Mouse (Mus musculus) layer of hippocampus, adult 8-10 months (tissue): ENCODE results near the gene Cbfa2t3. TPM values are rescaled to one million over a fixed set of nuclear protein-coding genes. Genes with fewer than 3 reads are reported as not detected.

Experiments
- DNase-seq, 2 experiments: peaks; one replicate each; pipeline ENCODE4 v3.0.0; 2022; ENCODE audit warnings: low spot score in 2 of 2
- total RNA-seq, 4 experiments: library from RNA; stranded (reverse); gene quantifications; 2 replicates each; pipeline ENCODE4 v1.2.4; 2022

Cbfa2t3 gene
- total RNA-seq, 4 experiments from 2014 or later = 30.0 to 39.0 (median 37.0) TPM

DNA sequence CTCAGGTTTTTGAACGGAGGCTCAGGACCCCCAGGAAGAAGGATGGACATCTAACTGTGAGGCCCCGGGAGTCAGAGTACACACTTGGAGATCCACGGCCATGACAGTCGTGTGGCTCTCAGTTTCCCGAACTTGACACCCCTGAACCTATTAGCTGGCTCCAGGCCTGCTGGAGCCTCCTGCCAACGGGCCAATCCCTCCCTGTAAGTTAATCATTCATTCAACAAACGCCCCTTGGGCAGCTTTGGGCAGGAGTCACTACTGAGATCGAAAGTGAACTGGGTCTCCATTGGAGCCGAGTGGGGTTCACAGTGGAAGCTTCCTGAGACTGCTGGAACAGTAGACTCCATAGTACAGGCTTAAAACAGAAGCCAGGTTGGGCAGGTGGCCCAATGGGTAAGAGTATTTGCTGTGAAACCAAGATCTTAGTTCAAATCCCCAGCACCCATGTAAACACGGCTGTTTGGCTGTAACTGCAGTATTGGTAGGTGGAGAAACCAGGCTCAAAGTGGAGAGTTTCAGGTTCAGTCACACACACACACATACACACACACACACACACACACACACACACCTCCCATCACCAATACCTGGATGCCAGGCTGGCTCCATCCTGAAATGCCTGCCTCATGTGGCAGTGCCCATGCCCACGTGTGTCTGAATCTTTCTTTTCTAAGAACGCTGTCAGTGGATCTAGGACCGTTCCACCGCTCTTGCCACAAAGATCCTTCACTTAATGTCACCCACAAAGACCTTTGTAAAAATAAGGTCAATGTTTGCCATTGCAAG lies 20.0 kb upstream of the Cbfa2t3 start:
- DNase-seq = no peak

DNA sequence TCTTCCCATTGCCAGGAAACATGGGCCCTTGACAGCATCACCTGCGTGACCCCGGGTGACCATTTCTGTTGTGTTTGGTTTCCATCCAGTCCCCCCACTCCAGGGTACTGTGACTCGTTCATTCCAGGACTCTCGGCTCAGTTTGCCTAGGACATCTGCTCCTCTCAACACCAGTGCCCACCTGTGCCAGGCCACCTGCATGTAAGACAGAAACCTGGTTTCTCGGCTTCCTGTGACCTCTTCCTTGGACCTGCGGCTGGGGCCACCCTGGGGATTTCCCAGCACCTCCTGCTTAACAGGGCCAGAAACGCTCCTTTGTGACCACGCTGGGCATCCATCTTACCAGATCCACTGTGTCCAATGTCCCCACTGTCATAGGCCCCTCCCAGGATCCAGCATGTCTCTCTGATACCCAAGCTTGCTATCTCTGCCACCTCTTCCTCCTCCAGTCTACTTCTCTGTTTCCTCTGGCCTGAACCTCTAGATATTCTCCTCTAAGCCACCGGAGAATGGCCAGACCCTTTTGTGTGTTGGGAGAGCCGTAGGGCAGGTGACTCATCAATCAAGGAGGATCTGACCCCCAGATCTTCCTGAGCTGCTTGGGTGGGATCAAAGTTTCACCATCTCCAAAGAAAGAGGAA lies 19.1 kb upstream of the Cbfa2t3 start:
- no peak for DNase-seq

DNA sequence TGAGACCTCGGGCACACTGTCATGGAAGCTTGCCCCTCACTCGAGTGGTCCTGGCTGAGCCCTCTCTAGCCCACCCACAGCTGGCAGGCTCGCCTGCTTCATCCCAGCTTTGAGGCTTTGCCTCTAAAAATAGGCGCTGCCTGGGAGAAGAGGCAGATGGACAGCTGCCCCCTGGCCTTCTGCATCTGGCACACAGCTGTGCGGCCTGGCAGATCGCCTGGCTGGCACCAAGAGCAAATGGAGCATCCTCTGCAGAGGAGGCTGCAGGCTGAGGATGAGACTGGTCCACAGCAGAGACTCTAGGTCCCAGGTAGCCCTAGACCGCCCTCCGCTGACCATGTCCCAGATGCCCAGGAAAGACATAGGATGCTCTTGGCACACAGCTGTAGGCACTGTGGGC lies 17.7 kb upstream of the Cbfa2t3 start:
- DNase-seq = no peak

DNA sequence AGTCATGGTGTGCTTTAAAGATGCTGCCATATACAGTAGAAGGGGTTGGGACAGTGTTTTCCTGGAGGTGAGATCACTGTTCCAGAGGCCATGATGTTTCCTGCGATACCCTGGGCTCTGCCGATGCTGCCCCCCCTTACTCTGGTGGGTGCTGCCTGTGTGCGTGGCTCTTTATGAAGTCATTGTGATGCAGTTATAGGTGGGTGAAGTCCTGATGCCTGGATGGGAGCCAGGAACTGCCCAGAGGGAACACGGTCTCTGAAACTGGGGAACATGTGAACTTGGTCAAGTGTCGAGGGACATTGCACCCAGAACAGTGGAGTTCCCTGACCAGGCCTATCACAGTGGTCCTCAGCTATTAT lies 14.2 kb upstream of the Cbfa2t3 start:
- DNase-seq = no peak

DNA sequence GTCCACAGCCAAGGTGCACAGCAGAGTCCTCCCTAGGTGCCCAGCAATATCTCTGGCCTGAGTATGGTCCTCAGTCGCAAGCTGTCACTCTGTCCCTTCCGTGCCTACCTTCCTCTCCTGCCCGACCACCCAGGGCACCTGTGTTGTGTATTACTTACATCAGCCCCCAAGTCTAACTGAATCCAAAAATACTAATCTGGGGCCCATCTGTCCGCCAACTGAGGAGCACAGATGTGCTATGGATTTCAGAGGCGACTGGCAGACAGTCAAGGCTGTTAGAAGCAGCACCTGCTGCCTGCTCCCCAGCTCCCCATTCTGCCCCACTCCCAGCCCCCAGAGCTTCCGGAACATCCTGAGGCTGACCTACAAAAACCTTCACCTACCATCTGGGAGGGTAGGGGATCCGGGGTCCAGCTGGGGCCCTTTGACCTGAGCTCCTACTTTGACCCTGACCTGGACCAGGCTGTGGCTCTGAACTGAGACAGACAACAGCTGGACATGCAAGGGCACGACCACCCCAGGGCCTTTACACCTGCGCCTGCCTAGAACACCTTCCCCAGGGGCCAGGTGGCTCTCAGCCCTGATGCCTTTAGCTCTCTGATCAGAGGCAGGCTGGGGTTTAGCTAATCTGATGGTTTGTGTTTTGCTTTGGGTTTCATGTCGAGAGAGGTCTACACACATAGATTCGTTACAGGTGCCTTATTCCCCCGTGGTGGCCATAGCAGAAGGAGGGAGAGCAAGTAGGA lies 13.7 kb upstream of the Cbfa2t3 start:
- DNase-seq = no peak

DNA sequence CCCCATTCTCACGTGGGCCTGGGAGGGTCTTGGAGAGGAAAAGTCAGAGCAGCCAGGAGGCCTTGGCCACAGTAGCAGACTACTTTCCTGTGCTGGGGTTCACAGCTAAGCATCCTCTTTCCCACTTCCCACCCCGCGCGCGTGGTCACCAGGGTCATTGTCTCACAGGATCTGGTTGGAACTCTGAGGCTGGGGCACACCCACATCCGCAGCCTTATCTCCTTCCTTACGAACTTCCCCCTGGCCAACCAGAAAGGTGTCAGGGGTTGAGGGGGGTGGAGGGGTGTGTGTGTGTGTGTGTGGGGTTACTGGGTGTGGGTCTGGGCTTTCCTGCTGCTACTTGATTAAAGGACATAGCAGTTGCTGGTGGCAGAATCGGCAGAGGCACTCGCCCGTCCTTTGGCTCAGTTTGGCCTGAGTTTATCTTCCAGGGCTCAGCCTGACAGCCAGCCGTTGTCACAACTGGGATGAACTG lies 13.0 kb upstream of the Cbfa2t3 start:
- DNase-seq = no peak

DNA sequence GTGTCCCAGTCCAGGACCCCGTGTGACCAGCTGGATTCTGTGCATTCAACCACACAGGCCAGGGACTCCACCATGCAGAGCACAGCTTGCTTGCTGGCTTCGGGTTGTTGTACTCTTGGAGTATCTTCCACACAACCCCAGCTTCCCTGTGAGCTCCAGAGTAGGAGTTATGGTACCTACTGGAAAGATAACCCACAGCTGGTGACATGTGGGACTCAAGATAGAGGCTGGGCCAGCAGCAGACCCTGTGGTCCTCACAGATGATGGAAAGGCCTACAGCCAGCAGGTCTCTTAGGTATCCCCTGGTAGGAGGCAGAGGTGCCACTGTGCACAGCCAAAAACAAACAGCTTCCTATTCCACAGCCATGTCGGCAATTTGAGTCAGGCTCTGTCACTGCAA lies 12.6 kb upstream of the Cbfa2t3 start:
- DNase-seq = no peak

DNA sequence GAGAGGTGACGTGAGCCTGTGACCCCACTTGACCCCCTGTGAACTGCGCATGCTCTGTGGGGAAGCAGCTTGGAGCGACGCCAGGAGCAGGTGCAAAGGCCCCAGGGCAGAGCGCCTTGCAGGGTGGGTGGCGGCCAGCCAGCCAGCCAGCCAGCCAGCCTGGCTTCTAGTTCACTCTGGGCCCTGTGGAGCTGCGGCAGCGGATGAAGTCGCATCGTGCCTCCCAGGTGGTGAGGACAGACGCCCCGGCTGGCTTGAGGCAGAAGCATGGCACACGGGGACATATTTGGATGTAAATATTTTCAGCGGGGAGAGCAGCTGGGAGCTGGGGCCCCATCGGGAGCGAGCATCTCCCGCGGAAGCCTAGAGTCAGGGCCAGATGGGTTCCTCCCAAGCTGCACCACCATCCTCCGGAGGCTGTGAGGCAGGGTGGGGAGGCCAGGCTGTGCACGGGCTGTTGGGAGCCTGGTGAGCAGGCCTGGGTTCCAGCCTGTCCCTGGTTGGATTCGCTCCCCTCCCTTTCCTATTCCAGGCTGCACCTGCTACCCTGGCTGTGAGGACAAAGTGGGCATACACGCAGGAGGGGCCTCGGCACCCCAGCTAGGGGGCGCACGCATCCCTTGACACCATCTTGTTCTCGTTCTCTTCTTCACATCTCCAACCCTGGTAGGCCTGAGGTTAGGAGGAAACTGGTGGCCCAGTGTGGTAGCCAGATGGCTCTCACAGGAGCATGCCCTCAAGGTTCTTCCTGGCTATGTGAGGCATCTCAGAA lies 10.6 kb upstream of the Cbfa2t3 start:
- peak; percentile 62 to 65 for DNase-seq

DNA sequence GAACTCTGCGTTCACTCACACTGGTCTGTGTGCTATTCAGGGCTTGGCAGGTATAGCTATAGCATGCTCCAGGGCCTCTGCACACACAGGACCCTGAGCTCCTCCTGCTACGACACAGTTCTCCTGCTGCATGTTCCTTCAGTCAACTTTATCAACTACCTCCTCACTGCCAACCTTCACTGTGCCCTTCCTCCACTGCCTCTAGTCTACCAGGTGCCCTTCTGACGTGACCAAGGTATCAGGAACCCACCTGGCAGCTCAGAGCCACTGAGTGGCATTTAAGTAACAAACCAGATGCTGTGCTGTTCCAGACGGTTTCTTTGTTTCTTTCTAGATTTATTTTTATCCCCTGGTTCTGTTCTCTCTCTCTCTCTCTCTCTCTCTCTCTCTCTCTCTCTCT lies 8.3 kb upstream of the Cbfa2t3 start:
- no peak for DNase-seq

DNA sequence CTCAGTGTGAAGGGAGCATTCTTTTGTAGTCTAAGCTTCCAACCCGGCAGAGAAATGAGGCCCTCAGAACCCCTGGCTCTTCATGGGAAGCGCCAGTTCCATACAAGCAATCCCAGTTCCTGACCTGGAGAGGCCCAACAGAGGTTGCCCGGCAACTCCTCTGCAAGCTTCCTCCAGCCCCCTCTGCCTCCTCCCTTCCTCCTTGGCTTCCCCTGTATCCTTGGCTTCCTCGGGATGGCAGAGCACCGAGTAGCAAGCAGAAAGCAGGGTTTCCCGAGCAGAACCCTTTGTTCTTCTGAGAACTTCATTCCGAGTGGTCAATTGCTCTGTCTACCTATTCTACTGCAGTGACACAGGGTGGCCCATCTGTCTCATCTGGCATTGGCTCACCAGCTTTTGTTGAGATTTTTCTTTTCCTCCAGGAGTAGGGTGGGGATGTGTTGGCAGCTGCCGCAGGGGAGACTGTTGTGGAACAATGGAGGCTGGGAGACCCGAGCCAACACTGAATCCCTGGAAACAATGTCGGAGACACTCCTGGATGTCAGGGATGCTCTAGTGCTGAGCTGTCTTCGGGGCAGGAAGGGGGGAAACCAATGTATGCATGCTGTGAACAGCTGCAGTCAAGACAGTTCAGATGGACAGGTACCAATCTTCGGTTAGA lies 7.1 kb upstream of the Cbfa2t3 start:
- DNase-seq = no peak

DNA sequence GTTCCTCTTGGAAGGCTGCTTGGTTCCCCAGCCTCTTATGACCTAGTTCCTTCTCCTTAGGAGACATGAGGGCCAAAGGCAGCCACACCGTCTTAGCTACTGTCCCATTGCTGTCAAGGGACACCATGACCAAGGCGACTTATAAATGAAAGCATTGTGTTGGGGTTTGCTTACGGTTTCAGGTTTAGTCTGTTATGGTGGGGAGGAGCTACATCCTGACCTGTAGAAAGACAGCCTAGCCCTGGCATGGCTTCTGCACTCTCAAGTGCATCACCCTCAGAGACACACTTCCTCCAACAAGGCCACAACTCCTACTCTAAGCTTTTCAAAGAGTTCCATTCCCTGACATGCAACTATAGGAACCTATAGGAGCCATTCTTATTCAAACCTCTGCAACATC lies 5.7 kb upstream of the Cbfa2t3 start:
- no peak for DNase-seq

DNA sequence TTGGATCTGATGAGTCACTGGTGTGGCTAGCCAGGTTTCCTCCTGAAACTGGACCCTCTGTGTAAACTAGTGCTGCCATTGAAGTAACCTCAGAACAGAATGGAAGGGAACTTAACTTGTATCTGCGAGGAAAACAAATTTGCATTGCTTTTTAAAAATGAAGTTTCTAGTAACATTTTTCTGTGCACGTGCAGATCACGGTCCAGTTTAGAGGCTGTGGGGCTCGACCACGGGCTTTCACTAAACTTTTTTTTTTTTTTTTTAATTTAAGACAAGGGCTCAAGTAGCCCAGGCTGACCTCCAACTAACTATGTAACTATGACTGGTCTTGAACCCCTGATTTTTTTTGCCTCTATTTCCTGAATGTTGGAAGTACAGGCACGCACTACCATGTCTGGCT lies 4.0 kb upstream of the Cbfa2t3 start:
- no peak for DNase-seq

DNA sequence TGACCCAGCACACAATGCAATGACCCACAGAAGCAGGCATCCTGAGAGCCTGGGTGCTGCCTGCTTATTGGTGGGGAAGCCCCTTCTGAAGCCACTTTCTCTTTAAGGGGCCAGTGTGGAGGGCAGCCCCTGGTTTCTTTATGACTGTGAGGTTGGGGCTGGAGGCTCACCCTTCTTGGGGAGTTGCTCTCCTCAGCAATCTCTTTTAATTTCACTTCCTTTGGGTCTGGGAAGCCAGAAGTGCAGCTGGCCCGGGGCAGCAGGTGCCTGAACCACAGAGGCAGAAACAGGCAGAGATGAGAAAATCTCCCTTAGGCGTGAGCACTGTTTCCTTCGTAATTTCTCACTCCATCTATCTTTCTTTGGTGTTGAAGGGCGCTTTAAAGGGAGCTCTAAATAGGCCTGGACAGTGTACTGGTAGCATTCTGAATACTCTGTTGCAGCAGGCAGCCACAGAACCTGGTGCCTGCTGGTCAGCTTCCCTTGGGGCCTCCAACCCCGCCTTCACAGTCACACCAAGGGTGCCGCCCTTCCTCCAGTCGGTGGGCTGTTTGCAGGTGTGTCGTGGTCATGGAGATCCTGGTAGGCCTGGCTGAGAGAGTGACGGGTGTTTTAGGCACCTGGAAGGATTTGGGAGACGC lies 3.5 kb upstream of the Cbfa2t3 start:
- DNase-seq = no peak

DNA sequence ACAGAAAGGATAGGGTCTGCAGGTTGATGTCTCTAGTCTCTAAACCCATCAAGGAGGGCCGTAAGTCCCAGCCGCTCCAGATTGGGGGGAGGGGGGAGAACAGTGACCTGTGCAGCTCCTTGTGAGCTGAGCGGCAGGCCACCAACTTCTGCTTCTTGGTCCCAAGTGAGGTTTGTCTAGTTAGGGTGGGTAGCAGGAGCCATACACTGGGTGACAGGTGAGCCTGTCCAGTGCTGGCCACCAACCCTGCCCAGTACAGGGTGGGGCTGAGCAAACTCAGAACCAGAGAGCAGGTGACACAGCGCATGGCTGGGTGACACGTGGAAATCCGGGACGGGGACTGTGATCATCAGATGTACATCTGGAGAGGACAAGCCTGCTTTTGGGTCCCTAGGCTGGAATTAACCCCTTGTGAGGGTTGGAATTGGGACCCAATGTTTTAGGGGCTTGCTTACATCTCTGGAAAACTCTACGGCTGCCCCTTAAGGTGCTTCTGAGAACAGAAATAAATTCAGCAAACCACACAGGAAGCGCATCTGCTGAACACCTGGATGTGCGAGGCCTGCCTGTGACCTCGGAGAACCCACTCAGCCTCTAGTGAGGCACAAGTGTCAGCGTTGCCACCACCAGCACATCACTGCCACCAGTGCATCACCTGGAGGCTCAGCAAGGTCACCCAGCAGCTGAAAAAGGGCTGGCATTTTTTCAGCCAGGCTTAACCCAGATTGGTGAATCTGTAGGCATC lies 2.7 kb upstream of the Cbfa2t3 start:
- no peak for DNase-seq

DNA sequence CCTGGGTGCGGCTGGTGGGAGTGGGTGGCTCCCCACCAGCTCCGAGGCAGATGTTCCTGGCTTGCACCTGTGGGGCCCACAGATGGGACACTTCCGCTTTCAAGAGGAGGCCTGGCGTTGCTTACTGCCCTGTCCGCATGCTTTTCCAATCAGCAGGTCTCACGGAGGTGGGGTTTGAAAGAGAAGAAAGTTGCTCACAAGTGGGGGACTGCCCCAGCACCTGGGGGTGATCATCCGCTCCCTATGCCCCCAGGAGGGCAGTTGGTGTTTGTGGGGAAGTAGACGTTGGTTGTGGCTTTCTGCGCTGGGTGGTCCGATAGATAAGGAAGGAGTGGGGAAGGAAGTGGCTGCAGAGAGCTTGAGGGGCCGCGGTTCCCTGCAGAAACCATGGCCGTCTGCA lies 1.7 kb upstream of the Cbfa2t3 start:
- no peak for DNase-seq

DNA sequence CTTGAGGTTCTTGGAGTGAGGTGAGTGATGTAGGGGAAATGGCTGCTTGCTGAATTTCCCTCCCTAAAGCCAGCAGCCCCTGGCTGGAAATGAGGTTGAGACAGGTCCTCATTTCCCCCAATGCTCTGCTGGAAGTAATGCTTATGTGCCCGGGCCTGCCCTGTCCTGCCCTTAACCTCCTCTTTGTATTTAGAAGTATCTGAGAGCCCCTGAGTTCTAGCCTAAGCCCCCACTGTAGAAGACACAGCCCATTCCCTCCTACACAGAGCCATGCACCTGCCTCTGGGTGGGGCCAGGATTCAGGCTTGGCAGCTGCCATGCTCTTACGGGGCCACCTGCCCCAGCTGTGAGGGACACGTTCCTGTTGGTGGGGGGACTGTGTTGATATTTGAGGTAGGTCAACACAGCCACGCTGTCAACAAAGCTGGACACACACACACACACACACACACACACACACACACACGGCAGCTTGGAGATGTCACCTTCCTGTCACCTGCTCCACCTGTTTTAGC lies 598 bp downstream of the Cbfa2t3 start:
- DNase-seq = no peak

DNA sequence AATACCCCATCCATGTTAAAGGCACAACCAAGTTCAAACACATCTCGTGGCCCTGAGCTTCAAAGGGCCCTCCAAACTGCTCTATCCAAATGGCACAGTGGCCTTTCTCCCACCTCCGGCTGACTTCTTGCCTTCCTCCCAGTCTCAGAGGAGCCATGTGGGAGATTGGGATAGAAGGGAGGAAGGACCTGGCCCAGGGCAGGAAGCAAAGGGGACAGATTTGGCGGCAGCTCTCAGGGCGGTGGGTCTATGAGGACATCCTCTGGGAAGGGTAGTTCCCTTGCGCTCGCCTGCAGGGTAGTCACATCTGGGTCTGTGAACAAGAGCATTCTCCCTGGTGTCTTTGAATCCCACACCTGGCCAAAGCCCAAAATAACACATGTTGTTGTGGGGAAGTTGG lies 1.3 kb downstream of the Cbfa2t3 start:
- no peak for DNase-seq

DNA sequence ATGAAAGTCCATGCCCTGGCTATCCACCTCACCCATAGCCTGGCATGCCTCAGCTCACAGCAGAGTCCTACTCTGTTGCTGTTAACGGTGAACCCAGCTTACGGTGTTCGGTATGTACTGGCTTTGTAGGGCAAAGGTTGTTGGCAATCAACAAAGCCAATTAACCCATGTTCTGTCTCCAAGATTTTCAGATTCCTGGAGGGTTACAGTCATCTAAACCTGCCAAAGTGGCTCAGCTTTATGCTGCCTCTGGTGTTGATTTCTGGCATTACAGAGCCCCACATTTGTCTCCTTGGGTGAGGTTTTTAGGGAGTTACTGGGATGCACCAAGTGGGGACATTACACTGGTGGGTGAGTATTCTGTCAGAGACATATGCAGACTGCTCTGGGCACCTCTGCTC lies 1.7 kb downstream of the Cbfa2t3 start:
- DNase-seq = no peak

DNA sequence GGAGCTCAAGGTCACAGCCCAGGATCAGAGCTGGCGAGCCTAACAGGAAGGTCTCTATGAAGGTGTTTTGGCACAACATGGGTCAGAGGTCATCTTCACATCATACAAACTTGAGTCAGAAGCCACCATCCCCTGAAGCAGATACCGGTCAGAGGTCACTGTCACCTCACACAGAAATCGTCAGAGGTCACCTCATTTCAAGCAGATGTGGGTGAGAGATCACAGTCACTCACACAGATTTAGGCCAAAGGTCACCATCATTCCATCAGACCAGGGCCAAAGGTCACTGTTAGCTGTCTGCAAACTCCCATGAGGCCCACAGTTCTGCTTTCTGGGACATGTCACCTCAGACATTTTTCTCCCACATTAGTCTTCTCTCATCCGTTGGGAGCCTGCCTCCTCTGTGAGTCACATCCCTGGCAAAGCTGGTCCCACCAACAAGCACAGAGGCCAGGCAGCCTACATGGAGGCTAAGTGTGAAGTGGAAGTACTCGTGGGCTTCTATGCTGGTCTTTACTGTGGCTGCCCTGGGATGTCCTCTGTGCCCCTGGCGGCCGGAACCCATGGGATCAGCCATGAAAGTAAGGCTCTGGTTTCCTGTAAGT lies 3.4 kb downstream of the Cbfa2t3 start:
- DNase-seq = no peak
